Mouse (Mus musculus) liver, embryonic 11.5 days (tissue): ENCODE measurements around the gene Vmn1r198. TPM values are rescaled to one million over a fixed set of nuclear protein-coding genes. Genes with fewer than 3 reads are reported as not detected.
"Not testable (repeated sequence)": the region's sequence is repeated elsewhere in the genome, so short reads cannot be mapped to it uniquely, and the experiment has no call there.

Experiments
- ATAC-seq: fragments of 200-750 bp; cut with Nextera tagmentation; replicated peaks from 2 replicates; pipeline ENCODE4 v1.8.0; 2017; ENCODE audit warnings: moderate number of reproducible peaks, mild to moderate bottlenecking, moderate TSS enrichment, moderate library complexity; ENCODE audit not compliant: low FRiP score
- DNase-seq: peaks from one replicate; pipeline ENCODE4 v3.0.0-alpha.2; 2017; ENCODE audit warnings: low spot score
- H3K27ac ChIP-seq: fragments of 300-500 bp; sonication (generic); 2 replicates; pipeline ENCODE4 v1.5.1; 2014; ENCODE audit warnings: mild to moderate bottlenecking, low read depth, low read length, control low read depth
- H3K27me3 ChIP-seq: fragments of 300-500 bp; sonication (generic); replicated peaks from 2 replicates; pipeline ENCODE4 v1.6.1; 2014; ENCODE audit warnings: low read length, mixed read lengths; ENCODE audit not compliant: control insufficient read depth, insufficient read depth
- H3K36me3 ChIP-seq: fragments of 300-500 bp; sonication (generic); 2 replicates; pipeline ENCODE4 v1.6.1; 2014; ENCODE audit warnings: mild to moderate bottlenecking, low read length, moderate library complexity, mixed read lengths; ENCODE audit not compliant: control insufficient read depth, insufficient read depth
- H3K4me1 ChIP-seq: fragments of 300-500 bp; sonication (generic); replicated peaks from 2 replicates; pipeline ENCODE4 v1.6.1; 2014; ENCODE audit warnings: low read length, mixed read lengths; ENCODE audit not compliant: control insufficient read depth, insufficient read depth
- H3K4me2 ChIP-seq: fragments of 300-500 bp; sonication (generic); 2 replicates; pipeline ENCODE4 v1.6.1; 2014; ENCODE audit warnings: mild to moderate bottlenecking, control low read depth, moderate library complexity
- H3K4me3 ChIP-seq: fragments of 300-500 bp; sonication (generic); 2 replicates; pipeline ENCODE4 v1.5.1; 2014; ENCODE audit warnings: low read depth, low read length, control low read depth
- H3K9ac ChIP-seq: fragments of 300-500 bp; sonication (generic); 2 replicates; pipeline ENCODE4 v1.6.1; 2014; ENCODE audit warnings: low read depth, low read length, control low read depth
- H3K9me3 ChIP-seq: fragments of 300-500 bp; sonication (generic); 2 replicates; pipeline ENCODE4 v1.6.1; 2016; ENCODE audit warnings: low read length, inconsistent platforms, mixed read lengths; ENCODE audit not compliant: control insufficient read depth
- WGBS: fragments of 180-500 bp; shearing (Covaris S2); extraction: QIAGEN DNeasy Blood & Tissue Kit; methylation state at CpG from one replicate; pipeline ENCODE4 v1.1.7; 2014; 5-methylcytosine and 5-hydroxymethylcytosine counted together
- polyA plus RNA-seq: library from polyadenylated mRNA; unstranded; fragments of >200 nt; fragmentation: Nextera tagmentation; extraction: Ambion mirVana; gene quantifications from 2 replicates; pipeline ENCODE4 v1.2.1, GENCODE M21; 2014

Gene Vmn1r198
- not detected in 2 replicates for polyA plus RNA-seq

GRCm38 (mm10) chr13:22350064-22350463, at the start of gene Vmn1r198:
Gene Vmn1r198, plus strand, starts transcription at chr13:22350364.
- H3K9ac ChIP-seq = no peak within 1 kb of the TSS
- H3K27ac ChIP-seq = no peak within 1 kb of the TSS
- no peaks in the 10 kb centered on the region for H3K4me1 ChIP-seq
- no peaks in the 10 kb centered on the region for H3K9me3 ChIP-seq
- H3K36me3 ChIP-seq = no peaks in the 10 kb centered on the region
- H3K4me2 ChIP-seq = no peak within 1 kb of the TSS
- H3K4me3 ChIP-seq = no peak within 1 kb of the TSS
- DNase-seq (no peak), ATAC-seq (no peak)
- WGBS = 26% methylated on average over 1 of the region's 1 CpGs
- no peaks in the 10 kb centered on the region for H3K27me3 ChIP-seq

- not testable (repeated sequence) for H3K4me3 ChIP-seq, H3K9me3 ChIP-seq, H3K27me3 ChIP-seq, H3K36me3 ChIP-seq, H3K27ac ChIP-seq, H3K4me1 ChIP-seq, ATAC-seq, H3K4me2 ChIP-seq, DNase-seq, H3K9ac ChIP-seq
- 88% methylated on average over 5 of the region's 5 CpGs for WGBS
Observed at GRCm38 (mm10) chr13:22308075-22308474, 42.1 kb upstream of the Vmn1r198 start.

- Histone ChIP-seq H3K4me1 (no peaks in the 10 kb centered on the region), H3K27ac (no peak overlapping the region), H3K9me3 (no peaks in the 10 kb centered on the region), H3K4me3 (no peak overlapping the region), H3K36me3 (no peaks in the 10 kb centered on the region), H3K9ac (no peak overlapping the region), H3K27me3 (no peaks in the 10 kb centered on the region), H3K4me2 (no peak overlapping the region)
- 69% methylated on average over 2 of the region's 2 CpGs for WGBS
- ATAC-seq (no peak), DNase-seq (no peak)
Observed at GRCm38 (mm10) chr13:22315361-22315760, 34.8 kb upstream of the Vmn1r198 start.

GRCm38 (mm10) chr13:22317366-22317765, 32.8 kb upstream of the Vmn1r198 start:
- H3K4me1 ChIP-seq = no peaks in the 10 kb centered on the region
- no peaks in the 10 kb centered on the region for H3K9me3 ChIP-seq
- no peak overlapping the region for H3K4me2 ChIP-seq
- H3K4me3 ChIP-seq = no peak overlapping the region
- H3K27ac ChIP-seq = no peak overlapping the region
- no peak for ATAC-seq
- no peaks in the 10 kb centered on the region for H3K27me3 ChIP-seq
- WGBS = 82% methylated on average over 2 of the region's 2 CpGs
- no peaks in the 10 kb centered on the region for H3K36me3 ChIP-seq
- no peak for DNase-seq
- H3K9ac ChIP-seq = no peak overlapping the region

- Histone ChIP-seq H3K36me3 (no peaks in the 10 kb centered on the region), H3K9ac (no peak overlapping the region), H3K4me3 (no peak overlapping the region), H3K27me3 (no peaks in the 10 kb centered on the region), H3K27ac (no peak overlapping the region), H3K4me1 (no peaks in the 10 kb centered on the region), H3K9me3 (no peaks in the 10 kb centered on the region), H3K4me2 (no peak overlapping the region)
- ATAC-seq = no peak
- DNase-seq = no peak
Observed at GRCm38 (mm10) chr13:22320091-22320490, 30.1 kb upstream of the Vmn1r198 start.

- no peak for ATAC-seq
- H3K9me3 ChIP-seq = no peaks in the 10 kb centered on the region
- H3K27me3 ChIP-seq = no peaks in the 10 kb centered on the region
- no peak within 1 kb of the TSS for H3K27ac ChIP-seq
- H3K4me1 ChIP-seq = no peaks in the 10 kb centered on the region
- no peak for DNase-seq
- no peaks in the 10 kb centered on the region for H3K36me3 ChIP-seq
- no peak within 1 kb of the TSS for H3K4me2 ChIP-seq
- no peak within 1 kb of the TSS for H3K9ac ChIP-seq
- no peak within 1 kb of the TSS for H3K4me3 ChIP-seq
Observed at GRCm38 (mm10) chr13:22324289-22324688, 25.9 kb upstream of the Vmn1r198 start, which contains the start of gene Vmn1r197. Gene Vmn1r197, plus strand, starts transcription at chr13:22324589.

- no peak overlapping the region for H3K4me3 ChIP-seq
Observed at GRCm38 (mm10) chr13:22333269-22333668, 16.9 kb upstream of the Vmn1r198 start.

GRCm38 (mm10) chr13:22335565-22335964, 14.6 kb upstream of the Vmn1r198 start:
- Histone ChIP-seq H3K9me3 (no peaks in the 10 kb centered on the region), H3K9ac (no peak overlapping the region), H3K27ac (no peak overlapping the region), H3K27me3 (no peaks in the 10 kb centered on the region), H3K4me1 (no peaks in the 10 kb centered on the region), H3K36me3 (no peaks in the 10 kb centered on the region), H3K4me3 (no peak overlapping the region), H3K4me2 (no peak overlapping the region)
- DNase-seq = no peak
- WGBS = 83% methylated on average over 1 of the region's 1 CpGs
- no peak for ATAC-seq

More at GRCm38 (mm10) chr13:22333269-22333668, 16.9 kb upstream of the Vmn1r198 start:
- DNase-seq (no peak), ATAC-seq (no peak)
- H3K9ac ChIP-seq = no peak overlapping the region
- H3K9me3 ChIP-seq = no peaks in the 10 kb centered on the region
- WGBS = 39% methylated on average over 2 of the region's 2 CpGs
- H3K36me3 ChIP-seq = no peaks in the 10 kb centered on the region
- H3K4me2 ChIP-seq = no peak overlapping the region
- H3K27ac ChIP-seq = no peak overlapping the region
- no peaks in the 10 kb centered on the region for H3K4me1 ChIP-seq
- H3K27me3 ChIP-seq = no peaks in the 10 kb centered on the region

- ATAC-seq (no peak), DNase-seq (no peak)
- Histone ChIP-seq H3K4me1 (no peaks in the 10 kb centered on the region), H3K9ac (no peak overlapping the region), H3K9me3 (no peaks in the 10 kb centered on the region), H3K27me3 (no peaks in the 10 kb centered on the region), H3K36me3 (no peaks in the 10 kb centered on the region), H3K4me3 (no peak overlapping the region), H3K27ac (no peak overlapping the region), H3K4me2 (no peak overlapping the region)
- WGBS = 74% methylated on average over 1 of the region's 1 CpGs
Observed at GRCm38 (mm10) chr13:22350813-22351212, 649 bp downstream of the Vmn1r198 start.
